Mouse (Mus musculus) forebrain, embryonic 10.5 days (tissue): Measurements from ENCODE around the gene Ndufa11. TPM values are rescaled to one million over a fixed set of nuclear protein-coding genes. Genes with fewer than 3 reads are reported as not detected.

ENCODE experiments used
- DNase-seq: peaks from one replicate; pipeline ENCODE4 v3.0.0-alpha.2; 2017; ENCODE audit warnings: low spot score; ENCODE audit errors: extremely low spot score
- H3K27ac ChIP-seq: fragments of 300-500 bp; sonication (generic); 2 replicates; pipeline ENCODE4 v1.5.1; 2016; ENCODE audit warnings: mild to moderate bottlenecking
- H3K27me3 ChIP-seq: fragments of 300-500 bp; sonication (generic); 2 replicates; pipeline ENCODE4 v1.6.1; 2016; ENCODE audit warnings: mild to moderate bottlenecking; ENCODE audit not compliant: poor library complexity, severe bottlenecking
- H3K36me3 ChIP-seq: fragments of 300-500 bp; sonication (generic); replicated peaks from 2 replicates; pipeline ENCODE4 v1.6.1; 2016; ENCODE audit warnings: mild to moderate bottlenecking, moderate library complexity
- H3K4me1 ChIP-seq: fragments of 300-500 bp; sonication (generic); 2 replicates; pipeline ENCODE4 v1.6.1; 2016
- H3K4me3 ChIP-seq: fragments of 300-500 bp; sonication (generic); 2 replicates; pipeline ENCODE4 v1.5.1; 2016; ENCODE audit warnings: mild to moderate bottlenecking, moderate library complexity
- H3K9me3 ChIP-seq: fragments of 300-500 bp; sonication (generic); 2 replicates; pipeline ENCODE4 v1.6.1; 2016; ENCODE audit warnings: mild to moderate bottlenecking, moderate library complexity
- WGBS: fragments of 180-500 bp; shearing (Covaris S2); methylation state at CpG from one replicate; pipeline ENCODE4 v1.1.7; 2016; 5-methylcytosine and 5-hydroxymethylcytosine counted together
- polyA plus RNA-seq: library from polyadenylated mRNA; unstranded; fragments of >200 nt; fragmentation: Nextera tagmentation; extraction: Ambion mirVana; gene quantifications from 2 replicates; pipeline ENCODE4 v1.2.1, GENCODE M21; 2016

Gene Ndufa11
- polyA plus RNA-seq, 1 experiment from 2014 or later, result 374 TPM

DNA sequence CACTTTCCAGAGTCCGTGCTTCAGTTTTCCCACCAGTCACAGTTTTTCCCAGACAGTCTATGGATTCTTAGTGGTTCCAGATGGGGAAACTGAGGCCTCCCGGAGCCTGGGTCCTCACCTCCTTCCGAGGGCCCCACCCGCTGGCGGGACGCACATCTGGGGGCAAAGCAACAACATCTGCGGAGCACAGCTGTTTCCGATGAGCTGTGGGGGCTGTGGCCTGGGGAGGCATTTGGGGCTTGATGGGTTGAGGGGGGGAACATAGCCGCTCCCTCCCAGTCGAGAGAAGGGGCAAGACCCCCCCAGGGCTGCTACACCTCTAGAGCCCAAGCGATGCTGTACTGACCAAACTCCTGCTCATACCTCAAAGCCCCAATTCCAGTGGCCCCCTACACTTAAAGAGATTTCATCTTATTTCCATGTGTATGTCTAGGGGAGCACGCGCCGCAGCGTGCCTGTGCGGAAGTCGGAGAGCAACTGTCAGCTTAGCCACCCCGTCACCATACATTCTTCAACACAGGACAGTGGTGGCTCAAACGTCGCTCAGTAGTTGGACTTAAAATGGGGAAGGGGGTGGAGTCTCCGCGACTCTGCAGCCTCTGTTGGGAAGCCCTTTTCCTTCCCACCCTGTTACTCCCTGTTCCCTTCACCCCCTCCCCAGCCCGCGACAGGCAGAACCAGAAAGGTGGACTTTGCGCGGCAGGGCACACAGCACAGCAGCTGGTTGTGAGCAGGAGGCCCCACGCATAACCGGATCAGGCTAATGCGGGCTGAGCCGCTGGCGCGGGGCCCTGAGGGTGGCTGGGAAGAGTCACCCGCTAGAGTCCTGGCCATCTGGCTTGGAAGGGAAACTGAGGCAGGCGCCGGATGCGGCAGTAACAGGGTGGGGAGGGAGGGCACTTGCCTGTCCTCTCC, 37.0 kb downstream of the Ndufa11 start:
- H3K4me3 ChIP-seq, result peak overlapping the region; percentile 12; the same call in 1 of the 2 replicates
- peaks cover 5% of the 10 kb centered on the region; the same call in 1 of the 2 replicates for H3K9me3 ChIP-seq
- H3K36me3 ChIP-seq, result no peaks in the 10 kb centered on the region
- peaks cover 59% of the 10 kb centered on the region for H3K4me1 ChIP-seq
- peaks cover 100% of the 10 kb centered on the region for H3K27me3 ChIP-seq
- H3K27ac ChIP-seq, result no peak overlapping the region
- WGBS, result 16% methylated on average over 36 of the region's 36 CpGs
- DNase-seq, result no peak

DNA sequence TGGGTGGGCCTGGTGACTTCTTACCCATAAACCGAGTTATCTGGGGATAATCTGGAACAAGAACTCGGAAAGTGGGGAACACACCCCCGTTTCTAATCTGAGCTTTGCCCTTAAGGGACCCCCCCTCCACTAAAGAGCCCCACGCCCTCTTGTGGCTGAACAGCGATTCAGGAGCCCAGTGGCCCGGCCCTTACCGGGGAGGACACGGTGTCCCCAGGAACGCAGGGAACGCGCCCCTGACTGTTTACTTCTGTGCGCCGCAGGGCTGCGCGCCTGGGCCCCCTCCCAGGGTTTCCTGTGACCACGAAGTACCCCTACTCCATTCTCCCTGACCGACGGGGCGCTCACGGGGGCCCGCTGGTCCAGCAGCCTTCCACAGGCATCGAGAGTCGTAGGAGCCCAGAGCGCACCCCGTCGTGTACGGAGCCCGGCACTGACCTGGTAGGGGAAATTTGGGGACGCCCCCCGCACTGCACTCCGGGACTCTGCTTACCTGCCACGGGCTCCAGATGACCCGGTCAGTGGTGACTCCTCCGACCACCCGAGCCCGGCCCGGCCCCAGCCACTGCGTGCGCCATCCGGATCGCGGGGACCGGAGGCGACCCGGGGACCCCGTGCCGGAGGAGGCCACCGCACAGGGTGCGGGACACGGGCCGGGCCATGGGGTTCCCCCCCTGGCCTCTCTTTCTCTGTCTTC, 39.3 kb downstream of the Ndufa11 start:
- no peak for DNase-seq
- 1% methylated on average over 51 of the region's 51 CpGs for WGBS
- H3K9me3 ChIP-seq, result no peaks in the 10 kb centered on the region
- H3K4me3 ChIP-seq, result peak overlapping the region; percentile 62
- no peaks in the 10 kb centered on the region for H3K36me3 ChIP-seq
- peak overlapping the region; percentile 80 for H3K27ac ChIP-seq
- H3K27me3 ChIP-seq, result peaks cover 98% of the 10 kb centered on the region
- peaks cover 56% of the 10 kb centered on the region for H3K4me1 ChIP-seq

DNA sequence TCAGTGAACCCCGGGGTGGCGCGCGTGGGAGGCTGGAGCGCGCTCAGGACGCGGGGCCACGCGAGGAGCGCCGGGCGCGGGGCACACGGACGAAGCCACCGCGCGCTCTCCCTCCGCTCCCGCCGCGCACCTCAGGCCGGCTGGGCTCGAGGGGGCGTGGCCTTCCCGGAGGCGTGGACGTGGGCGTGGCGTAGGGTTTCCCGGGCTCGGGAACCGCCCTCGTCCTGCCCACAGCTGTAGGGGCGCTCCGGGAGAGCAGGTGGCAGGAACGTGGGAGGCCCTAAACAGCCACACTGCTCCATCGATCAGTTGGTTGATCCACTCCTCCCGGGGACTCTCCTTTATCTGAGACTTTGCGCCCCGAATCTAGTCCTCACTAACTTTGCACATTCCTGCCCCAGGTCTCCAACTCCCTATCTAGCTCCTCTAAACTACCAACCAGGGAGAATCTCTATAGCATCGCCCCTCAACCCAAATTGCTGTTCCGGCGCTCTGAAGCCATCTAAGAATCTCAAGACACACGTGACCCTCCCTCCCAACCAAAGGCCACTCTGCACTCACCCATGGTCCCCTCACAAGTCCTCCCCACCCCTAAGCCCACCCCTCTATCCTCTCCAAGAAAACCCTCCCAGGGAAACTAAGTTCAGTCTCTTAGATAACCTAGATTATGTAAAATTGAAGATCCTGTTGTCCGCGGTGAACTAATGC, 40.0 kb downstream of the Ndufa11 start, which contains the start of gene Nrtn:
TSS of gene Nrtn (minus strand) at position 115 of the 708 bp plus-strand sequence.
- H3K4me3 ChIP-seq, result peak within 1 kb of the TSS; percentile 62
- H3K27ac ChIP-seq, result peak within 1 kb of the TSS; percentile 80
- peaks cover 91% of the 10 kb centered on the region for H3K27me3 ChIP-seq
- H3K9me3 ChIP-seq, result no peaks in the 10 kb centered on the region
- under 1% methylated on average over 46 of the region's 48 CpGs for WGBS
- H3K36me3 ChIP-seq, result no peaks in the 10 kb centered on the region
- peaks cover 60% of the 10 kb centered on the region for H3K4me1 ChIP-seq
- peak; percentile 81 for DNase-seq

DNA sequence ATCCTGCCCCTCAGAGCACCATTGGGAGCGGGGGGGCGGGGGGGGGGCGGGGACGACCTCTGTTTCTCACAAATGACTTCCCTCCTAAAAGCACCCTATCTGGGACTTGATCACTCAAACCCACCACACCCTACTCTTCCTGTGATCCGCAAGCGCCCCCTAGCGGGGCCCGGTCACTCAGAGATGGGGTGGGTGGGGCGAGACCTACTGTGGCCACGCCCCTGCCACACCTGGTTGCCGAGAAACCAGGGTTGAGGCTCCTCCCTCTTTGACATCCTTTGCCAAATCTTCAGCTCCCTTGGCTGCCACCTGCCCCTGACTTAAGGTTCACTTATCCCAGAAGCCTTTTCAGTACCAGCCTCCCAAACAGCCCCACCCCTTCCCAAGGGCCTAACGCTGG, 40.6 kb downstream of the Ndufa11 start:
- 2% methylated on average over 12 of the region's 12 CpGs for WGBS
- peak overlapping the region; percentile 62 for H3K4me3 ChIP-seq
- peaks cover 64% of the 10 kb centered on the region for H3K4me1 ChIP-seq
- peak; percentile 56 for DNase-seq
- H3K9me3 ChIP-seq, result no peaks in the 10 kb centered on the region
- H3K27ac ChIP-seq, result 0 out of 2 replicates have a peak overlapping the region, but pooled peaks have one; percentile 80
- peaks cover 85% of the 10 kb centered on the region for H3K27me3 ChIP-seq
- H3K36me3 ChIP-seq, result no peaks in the 10 kb centered on the region

DNA sequence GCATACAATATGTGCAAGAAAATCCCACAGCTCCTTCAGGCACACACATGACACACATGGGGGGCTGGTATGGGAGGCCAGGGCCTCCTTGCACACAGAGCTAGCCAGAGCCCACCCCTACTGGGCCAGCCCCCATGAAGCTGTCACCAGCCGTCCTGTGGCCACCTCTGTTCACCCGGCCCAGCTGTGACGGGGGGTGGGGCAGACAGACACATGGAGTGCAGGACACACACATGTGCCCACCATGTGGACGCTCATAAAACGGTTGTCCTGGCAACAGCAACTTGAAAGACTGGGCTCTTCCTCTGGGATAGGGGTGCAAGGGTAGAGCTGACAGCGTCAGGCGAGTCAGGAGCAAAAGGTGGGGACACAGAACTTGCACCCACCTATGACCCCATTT, 41.7 kb downstream of the Ndufa11 start:
- no peaks in the 10 kb centered on the region for H3K36me3 ChIP-seq
- no peak overlapping the region for H3K27ac ChIP-seq
- H3K9me3 ChIP-seq, result no peaks in the 10 kb centered on the region
- no peak overlapping the region for H3K4me3 ChIP-seq
- 68% methylated on average over 7 of the region's 7 CpGs for WGBS
- DNase-seq, result no peak
- H3K27me3 ChIP-seq, result peaks cover 74% of the 10 kb centered on the region
- peaks cover 58% of the 10 kb centered on the region for H3K4me1 ChIP-seq

DNA sequence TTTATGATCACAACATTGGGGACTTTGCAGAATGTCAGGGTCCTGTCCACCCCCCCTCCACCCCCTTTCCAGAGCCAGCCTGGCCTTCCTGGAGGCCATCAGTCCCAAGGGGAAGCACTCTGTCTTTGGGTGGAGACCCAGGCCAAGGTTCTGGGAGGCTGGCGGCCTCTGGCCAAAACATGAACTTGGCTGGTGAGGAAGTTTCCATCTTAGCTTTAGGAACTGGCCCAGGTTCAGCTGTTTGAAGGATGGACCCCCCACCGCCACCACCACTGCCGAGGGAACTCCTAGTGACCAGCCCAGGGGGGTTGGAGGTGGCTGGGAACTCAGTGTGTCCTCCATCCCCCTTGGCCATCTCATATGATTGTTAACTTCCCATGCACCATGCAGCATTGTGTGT, 43.5 kb downstream of the Ndufa11 start:
- H3K36me3 ChIP-seq, result no peaks in the 10 kb centered on the region
- H3K27me3 ChIP-seq, result peaks cover 56% of the 10 kb centered on the region
- no peak for DNase-seq
- H3K4me1 ChIP-seq, result peaks cover 62% of the 10 kb centered on the region
- H3K9me3 ChIP-seq, result no peaks in the 10 kb centered on the region
- 78% methylated on average over 3 of the region's 3 CpGs for WGBS
- H3K27ac ChIP-seq, result peak overlapping the region; percentile 89; the same call in 1 of the 2 replicates
- peak overlapping the region; percentile 53; the same call in 1 of the 2 replicates for H3K4me3 ChIP-seq

DNA sequence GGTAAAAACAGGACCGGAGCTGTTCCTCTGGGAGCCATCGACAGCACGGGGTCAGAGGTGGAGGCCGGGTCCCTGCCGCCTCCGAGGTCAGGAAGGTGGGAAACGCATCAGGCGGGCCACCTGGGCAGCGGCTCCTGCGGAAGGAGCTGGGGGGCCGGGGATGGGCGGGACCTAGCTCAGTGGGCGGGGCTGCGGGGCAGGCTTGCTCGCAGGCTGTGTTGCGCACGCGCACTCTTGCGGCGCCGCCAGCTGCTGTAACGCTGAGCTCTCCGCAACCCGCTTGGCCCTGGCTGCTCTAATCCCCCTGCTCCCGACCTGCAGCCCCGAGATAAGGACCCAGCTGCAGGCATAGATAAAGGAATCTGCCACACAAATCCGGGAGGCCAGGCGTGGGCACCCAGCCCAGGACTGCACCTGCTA, 44.4 kb downstream of the Ndufa11 start:
- peak overlapping the region; percentile 89 for H3K27ac ChIP-seq

DNA sequence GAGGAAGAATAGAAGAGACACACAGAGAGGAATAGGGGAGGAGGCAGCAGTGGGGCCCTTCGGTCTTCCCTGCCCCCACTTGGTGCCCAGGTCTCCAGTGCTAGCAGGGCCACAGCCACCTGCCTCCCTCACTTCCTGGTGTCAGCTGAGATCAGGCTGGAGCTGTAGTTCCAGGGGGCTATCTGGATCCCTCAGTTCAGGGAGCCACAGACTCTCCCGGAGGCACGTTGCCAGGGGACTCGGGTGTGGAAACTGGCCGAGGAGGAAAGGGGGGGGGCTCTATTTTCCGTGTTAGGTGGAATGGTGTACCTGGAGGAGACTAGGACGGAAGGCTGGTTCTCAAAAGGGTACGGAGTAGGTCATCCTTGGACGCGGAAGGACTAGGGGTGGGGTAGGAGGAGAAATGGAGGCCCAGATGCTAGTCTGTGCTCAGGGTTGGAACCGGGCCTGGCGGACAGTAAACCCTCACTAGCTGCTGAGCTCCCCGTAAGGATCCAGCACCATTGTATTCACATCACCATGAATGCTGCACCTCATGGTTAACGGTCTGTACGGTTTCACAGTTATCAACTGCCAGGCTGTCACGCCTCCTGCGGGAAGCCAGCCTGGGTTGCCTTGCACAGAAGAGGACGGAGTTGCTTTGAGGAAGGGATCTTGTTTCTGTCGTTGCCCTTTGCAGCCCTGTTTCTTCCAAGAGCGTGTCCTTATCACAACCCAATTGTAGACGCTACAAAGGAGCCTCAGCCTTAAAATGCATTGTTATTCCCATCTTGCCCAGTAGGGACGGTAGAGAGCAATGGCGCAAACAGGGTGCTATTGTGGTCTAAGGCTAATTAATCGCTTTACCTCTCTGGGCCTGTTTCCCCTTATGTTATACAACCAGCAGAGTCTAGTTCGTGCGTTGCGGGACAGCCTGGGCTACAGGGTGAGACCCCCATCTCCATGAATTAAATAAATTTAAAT, 45.5 kb downstream of the Ndufa11 start:
- H3K36me3 ChIP-seq, result peaks cover 17% of the 10 kb centered on the region
- peaks cover 43% of the 10 kb centered on the region for H3K4me1 ChIP-seq
- peak; percentile 52 for DNase-seq
- H3K27ac ChIP-seq, result peak overlapping the region; percentile 89
- H3K4me3 ChIP-seq, result peak overlapping the region; percentile 53
- H3K9me3 ChIP-seq, result no peaks in the 10 kb centered on the region
- peaks cover 36% of the 10 kb centered on the region for H3K27me3 ChIP-seq
- 47% methylated on average over 27 of the region's 27 CpGs for WGBS

More for the DNA sequence above, 44.4 kb downstream of the Ndufa11 start:
- Histone ChIP-seq H3K27me3 (peaks cover 47% of the 10 kb centered on the region), H3K36me3 (peaks cover 7% of the 10 kb centered on the region), H3K9me3 (no peaks in the 10 kb centered on the region), H3K4me1 (peaks cover 54% of the 10 kb centered on the region), H3K4me3 (peak overlapping the region; percentile 53)
- DNase-seq, result peak; percentile 88
- under 1% methylated on average over 28 of the region's 28 CpGs for WGBS

DNA sequence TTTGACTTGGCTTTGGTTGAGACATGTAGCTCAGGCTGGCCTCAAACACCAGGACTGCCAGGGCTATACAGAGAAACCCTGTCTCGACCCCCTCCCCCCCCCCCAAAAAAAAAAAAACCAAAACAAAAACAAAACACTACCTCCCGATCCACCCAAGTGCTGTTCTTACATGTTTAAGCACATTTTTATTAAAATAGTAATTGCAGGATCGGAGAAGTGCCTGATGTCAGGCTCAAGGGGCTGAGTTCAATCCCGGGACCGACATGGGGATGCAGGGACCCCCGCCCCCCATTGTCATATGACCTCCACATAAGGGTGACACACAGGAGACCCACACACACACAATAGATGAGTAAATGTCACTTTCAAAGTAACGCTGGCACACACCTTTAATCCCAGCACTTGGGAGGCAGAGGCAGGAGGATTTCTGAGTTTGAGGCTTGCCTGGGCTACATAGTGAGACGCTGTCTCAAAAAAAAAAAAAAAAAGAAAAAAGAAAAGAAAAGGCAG, 46.2 kb downstream of the Ndufa11 start:
- Histone ChIP-seq H3K4me3 (peak overlapping the region; percentile 86), H3K36me3 (peaks cover 25% of the 10 kb centered on the region), H3K27ac (peak overlapping the region; percentile 98), H3K9me3 (no peaks in the 10 kb centered on the region), H3K4me1 (peaks cover 38% of the 10 kb centered on the region), H3K27me3 (peaks cover 29% of the 10 kb centered on the region)
- WGBS, result 79% methylated on average over 8 of the region's 8 CpGs
- DNase-seq, result no peak

DNA sequence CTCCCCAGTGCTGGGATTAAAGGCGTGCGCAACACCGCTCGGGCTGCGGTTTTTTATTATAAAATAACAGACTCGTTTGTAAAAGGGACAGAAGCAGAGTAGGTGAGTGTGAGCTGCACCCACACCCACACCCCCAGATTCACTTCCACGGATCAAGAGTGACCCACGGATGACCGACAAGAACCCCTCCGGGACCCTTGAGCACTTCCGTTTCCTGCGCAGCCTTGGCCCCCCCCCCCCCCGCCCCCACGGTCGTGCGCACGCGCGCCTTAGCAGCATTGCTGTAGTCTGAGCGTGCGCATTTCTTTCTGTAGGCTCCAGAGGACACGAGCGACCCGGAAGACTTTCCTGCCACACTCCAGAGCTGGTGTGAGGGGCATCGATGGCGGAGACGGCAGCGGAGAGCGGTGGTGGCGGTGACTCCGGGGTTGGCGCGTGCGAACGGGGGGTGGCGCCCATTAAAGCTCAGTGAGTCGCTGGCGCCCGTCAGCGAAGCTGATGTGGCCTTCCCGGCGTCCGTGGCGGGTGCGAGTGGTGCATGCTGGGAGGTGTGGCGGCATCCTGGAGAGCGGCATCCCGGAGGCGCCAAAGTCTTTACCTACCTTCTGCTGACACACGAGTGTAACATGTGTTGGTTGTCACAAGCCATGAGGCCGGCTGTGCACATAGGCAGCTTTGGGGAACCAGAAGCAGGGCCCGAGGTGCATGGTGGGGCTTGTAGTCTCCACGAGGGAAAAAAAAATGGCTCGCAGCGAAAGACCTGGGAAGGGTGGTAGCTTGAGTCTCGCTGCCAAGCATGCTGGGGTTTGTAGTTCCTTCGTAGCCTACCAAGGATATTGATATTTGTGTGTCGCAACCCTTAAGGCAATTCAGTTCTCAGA, 47.1 kb downstream of the Ndufa11 start, which contains the start of gene Dus3l:
TSS of gene Dus3l (plus strand) at position 284 of the 881 bp plus-strand sequence.
- Histone ChIP-seq H3K27ac (peak within 1 kb of the TSS; percentile 98), H3K4me3 (peak within 1 kb of the TSS; percentile 86), H3K27me3 (peaks cover 19% of the 10 kb centered on the region), H3K36me3 (peaks cover 34% of the 10 kb centered on the region), H3K4me1 (peaks cover 33% of the 10 kb centered on the region), H3K9me3 (no peaks in the 10 kb centered on the region)
- DNase-seq, result peak; percentile 90
- 2% methylated on average over 58 of the region's 58 CpGs for WGBS
